Comparison of ENCODE assay signal across 9 mouse cellular contexts in genomic region chr14:78510713-78511112, GRCm38 (mm10). TPM values are rescaled to one million over a fixed set of nuclear protein-coding genes. Genes with fewer than 3 reads are reported as not detected.
DNase-seq lines count a peak whose midpoint lies in the region; ATAC-seq and TF ChIP-seq lines count a peak whose summit lies in the region.
"Had no signal": no experiment of that assay in that cellular context is flagged by ENCODE, and none has a peak within 500 bp of the region (broad histone marks: within the 10 kb centered on the region; RNA-seq: fewer than 3 reads in every experiment).

No protein-coding gene starts in this region.

- CTCF ChIA-PET in Patski (lab: Charles Lee): interaction anchor here (2.3 kb wide), 1 partner anchor 9 kb away, joined by 5 read pairs; no protein-coding TSS in a partner anchor

- WGBS in forebrain, postnatal 0 days: 69% methylated on average over 9 of the region's 9 CpGs
- WGBS in forebrain, embryonic 15.5 days: 83% methylated on average over 9 of the region's 9 CpGs

- no peak overlapping the region for H3K27ac ChIP-seq in forebrain, postnatal 0 days (ENCODE audit: low read depth, low read length)
- no peak overlapping the region for H3K27ac ChIP-seq in forebrain, embryonic 15.5 days (replicated peaks)
- H3K27ac ChIP-seq: lung, embryonic 15.5 days had no signal

- intact Hi-C loops in left cerebral cortex, postnatal 4 days (cut with DNase I): loop anchor here (10.0 kb wide), 1 partner anchor 84 kb away; no protein-coding TSS in a partner anchor
- intact Hi-C loops in left cerebral cortex, postnatal 25 days (cut with DNase I): no loop called here

- H3K4me3 ChIP-seq in forebrain, postnatal 0 days (ENCODE audit: low read depth, low read length): no peak overlapping the region
- H3K4me3 ChIP-seq in forebrain, embryonic 15.5 days: no peak overlapping the region
- H3K4me3 ChIP-seq: lung, embryonic 15.5 days had no signal

- H3K36me3 ChIP-seq in forebrain, postnatal 0 days (ENCODE audit: insufficient read depth): peaks cover 68% of the 10 kb centered on the region
- H3K36me3 ChIP-seq in forebrain, embryonic 15.5 days: peaks cover 75% of the 10 kb centered on the region

- no peak overlapping the region for H3K4me2 ChIP-seq in forebrain, postnatal 0 days (ENCODE audit: low read depth)
- no peak overlapping the region for H3K4me2 ChIP-seq in forebrain, embryonic 15.5 days (replicated peaks)
- H3K4me2 ChIP-seq: lung, embryonic 15.5 days had no signal

- peak; percentile 77 for ATAC-seq in forebrain, postnatal 0 days
- ATAC-seq in forebrain, embryonic 15.5 days (replicated peaks): no peak
- no peak for ATAC-seq in Patski
- ATAC-seq in cerebellum, adult (ENCODE audit: insufficient number of reproducible peaks, low FRiP score, low TSS enrichment): no peak

- peak; percentile 45 for DNase-seq in forebrain, postnatal 0 days
- DNase-seq in left cerebral cortex, postnatal 4 days: peak; percentile 12
- DNase-seq in left cerebral cortex, postnatal 25 days (ENCODE audit: low spot score in 2 of 2): no peak
- no peak for DNase-seq in Patski (ENCODE audit: low read depth, low spot score)
- peak; percentile 41 for DNase-seq in lung, postnatal 36 days
- DNase-seq in heart, adult 9 months (ENCODE audit: low spot score in 2 of 2): no peak

- H3K27me3 ChIP-seq in forebrain, postnatal 0 days (ENCODE audit: insufficient read depth, low read length): no peaks in the 10 kb centered on the region
- no peaks in the 10 kb centered on the region for H3K27me3 ChIP-seq in forebrain, embryonic 15.5 days
- H3K27me3 ChIP-seq in Patski: no peaks in the 10 kb centered on the region
- H3K27me3 ChIP-seq: lung, embryonic 15.5 days had no signal

- no peaks in the 10 kb centered on the region for H3K4me1 ChIP-seq in forebrain, postnatal 0 days (ENCODE audit: insufficient read depth)
- no peaks in the 10 kb centered on the region for H3K4me1 ChIP-seq in forebrain, embryonic 15.5 days
- H3K4me1 ChIP-seq: lung, embryonic 15.5 days had no signal

- TF ChIP-seq CTCF in forebrain, postnatal 0 days (IDR thresholded peaks at IDR 0.05; ENCODE audit: low read depth): peak; percentile 61
- peak; percentile 38 for TF ChIP-seq CTCF in Patski (IDR thresholded peaks at IDR 0.05)

- H3K9ac ChIP-seq in forebrain, postnatal 0 days: no peak overlapping the region
- no peak overlapping the region for H3K9ac ChIP-seq in forebrain, embryonic 15.5 days (replicated peaks)
- H3K9ac ChIP-seq: lung, embryonic 15.5 days had no signal

- POLR2A ChIA-PET in Patski (lab: Charles Lee): no interaction called here

- H3K9me3 ChIP-seq in forebrain, postnatal 0 days (ENCODE audit: low read length): no peaks in the 10 kb centered on the region
- H3K9me3 ChIP-seq in forebrain, embryonic 15.5 days: no peaks in the 10 kb centered on the region
- H3K9me3 ChIP-seq: lung, embryonic 15.5 days had no signal

- in situ Hi-C loops in Patski (cut with MboI; ENCODE audit: low pct_unique_long_range_greater_than_20kb): no loop called here

RNA-seq across cellular contexts. Expression of gene Akap11, which starts 25.9 kb away (rescaled TPM):
- 99.9 and 117 TPM in 2 replicates for total RNA-seq in forebrain, postnatal 0 days (2014; rRNA removed)
- polyA plus RNA-seq in forebrain, postnatal 0 days (2015; fragmentation: Nextera tagmentation; extraction: Ambion mirVana): 20.3 and 32.9 TPM in 2 replicates
- polyA plus RNA-seq in forebrain, embryonic 15.5 days (2015; fragmentation: Nextera tagmentation; extraction: Ambion mirVana): 38.5 and 39.2 TPM in 2 replicates
- 100 to 1,000 TPM; 133 to 141 TPM for total RNA-seq in left cerebral cortex, postnatal 4 days (2021)
- 100 to 1,000 TPM; 174 to 182 TPM for total RNA-seq in left cerebral cortex, postnatal 25 days (2021)
- 54.3 TPM for polyA plus RNA-seq in Patski (2021)

Comparison
In these comparisons a context has a peak if more than half of its experiments do, and no peak if none do; other contexts are left out.
1. DNase-seq: peak in forebrain, postnatal 0 days (single experiment), left cerebral cortex, postnatal 4 days (single experiment) and lung, postnatal 36 days (single experiment); none in left cerebral cortex, postnatal 25 days (0 of 2), Patski (single experiment) and heart, adult 9 months (0 of 2).